Mouse (Mus musculus) embryonic facial prominence, embryonic 12.5 days (tissue): ENCODE results near the gene Mthfd2l. TPM values are rescaled to one million over a fixed set of nuclear protein-coding genes. Genes with fewer than 3 reads are reported as not detected.

Experiments
- polyA plus RNA-seq: library from polyadenylated mRNA; unstranded; fragments of >200 nt; fragmentation: Nextera tagmentation; extraction: Ambion mirVana; gene quantifications from 2 replicates; pipeline ENCODE4 v1.2.1, GENCODE M21; 2016

Mthfd2l gene
- polyA plus RNA-seq, 1 experiment from 2014 or later: 74.0 TPM

Other genes starting within 250 kb of the Mthfd2l start
- gene Cxcl5, start 171.8 kb upstream of the Mthfd2l start, polyA plus RNA-seq: 1.1 and 2.7 TPM in 2 replicates
- 11.2 and 12.6 TPM in 2 replicates for gene Ppbp, start 162.6 kb upstream of the Mthfd2l start, polyA plus RNA-seq
- 56.6 and 62.9 TPM in 2 replicates for gene Pf4, start 158.7 kb upstream of the Mthfd2l start, polyA plus RNA-seq
- gene Cxcl3, start 145.0 kb upstream of the Mthfd2l start, polyA plus RNA-seq: 0.31 and 0.59 TPM in 2 replicates
- 0.24 TPM in 1 of 2 replicates, not detected in the other for gene Cxcl15, start 136.6 kb upstream of the Mthfd2l start, polyA plus RNA-seq
- gene Cxcl1, start 39.9 kb upstream of the Mthfd2l start, polyA plus RNA-seq: 0.41 and 0.50 TPM in 2 replicates
- not detected in 2 replicates for gene Cxcl2, start 27.2 kb upstream of the Mthfd2l start, polyA plus RNA-seq
- gene Epgn, start 96.3 kb downstream of the Mthfd2l start, polyA plus RNA-seq: 0.18 and 0.39 TPM in 2 replicates
- gene Ereg, start 143.5 kb downstream of the Mthfd2l start, polyA plus RNA-seq: 0.05 TPM in 1 of 2 replicates, not detected in the other
- 0.27 and 0.31 TPM in 2 replicates for gene Areg, start 208.5 kb downstream of the Mthfd2l start, polyA plus RNA-seq